Mouse (Mus musculus) hindbrain, embryonic 16.5 days (tissue): ENCODE results near the gene Cmah. TPM values are rescaled to one million over a fixed set of nuclear protein-coding genes. Genes with fewer than 3 reads are reported as not detected.

Experiments used
- ATAC-seq: fragments of 200-750 bp; cut with Nextera tagmentation; 2 replicates; pipeline ENCODE4 v1.8.0; 2017; ENCODE audit warnings: moderate TSS enrichment, moderate library complexity
- H3K27ac ChIP-seq: fragments of 300-500 bp; sonication (generic); 2 replicates; pipeline ENCODE4 v1.5.1; 2014; ENCODE audit warnings: low read depth, mild to moderate bottlenecking, control low read depth, low read length, moderate library complexity
- H3K27me3 ChIP-seq: fragments of 300-500 bp; sonication (generic); replicated peaks from 2 replicates; pipeline ENCODE4 v1.6.1; 2014; ENCODE audit warnings: low read length; ENCODE audit not compliant: control insufficient read depth, insufficient read depth
- H3K36me3 ChIP-seq: fragments of 300-500 bp; sonication (generic); 2 replicates; pipeline ENCODE4 v1.6.1; 2014; ENCODE audit warnings: mild to moderate bottlenecking, low read length, moderate library complexity, mixed read lengths; ENCODE audit not compliant: control insufficient read depth, insufficient read depth
- H3K4me1 ChIP-seq: fragments of 300-500 bp; sonication (generic); 2 replicates; pipeline ENCODE4 v1.6.1; 2014; ENCODE audit warnings: low read depth, low read length; ENCODE audit not compliant: control insufficient read depth, insufficient read depth
- H3K4me2 ChIP-seq: fragments of 300-500 bp; sonication (generic); 2 replicates; pipeline ENCODE4 v1.6.1; 2014; ENCODE audit warnings: mild to moderate bottlenecking, low read length, control low read depth, moderate library complexity
- H3K4me3 ChIP-seq: fragments of 300-500 bp; sonication (generic); 2 replicates; pipeline ENCODE4 v1.5.1; 2014; ENCODE audit warnings: mild to moderate bottlenecking, low read length, control low read depth, moderate library complexity
- H3K9ac ChIP-seq: fragments of 300-500 bp; sonication (generic); 2 replicates; pipeline ENCODE4 v1.6.1; 2014; ENCODE audit warnings: low read depth, mild to moderate bottlenecking, control low read depth, low read length, moderate library complexity
- H3K9me3 ChIP-seq: fragments of 300-500 bp; sonication (generic); 2 replicates; pipeline ENCODE4 v1.6.1; 2014; ENCODE audit warnings: mild to moderate bottlenecking, low read length, moderate library complexity; ENCODE audit not compliant: control insufficient read depth
- WGBS: fragments of 180-500 bp; shearing (Covaris S2); extraction: QIAGEN DNeasy Blood & Tissue Kit; methylation state at CpG from one replicate; pipeline ENCODE4 v1.1.7; 2014; 5-methylcytosine and 5-hydroxymethylcytosine counted together
- polyA plus RNA-seq: library from polyadenylated mRNA; unstranded; fragments of >200 nt; fragmentation: Nextera tagmentation; extraction: Ambion mirVana; gene quantifications from 2 replicates; pipeline ENCODE4 v1.2.1, GENCODE M21; 2015

The Cmah gene
- polyA plus RNA-seq, 1 experiment from 2014 or later = 0.16 TPM

GRCm38 (mm10) chr13:24526916-24527315 is 199.7 kb downstream of the Cmah start:
- Histone ChIP-seq H3K27me3 (no peaks in the 10 kb centered on the region), H3K9me3 (no peaks in the 10 kb centered on the region), H3K4me3 (no peak overlapping the region), H3K4me1 (peaks cover 6% of the 10 kb centered on the region), H3K4me2 (no peak overlapping the region), H3K36me3 (no peaks in the 10 kb centered on the region), H3K27ac (no peak overlapping the region), H3K9ac (no peak overlapping the region)
- 60% methylated on average over 2 of the region's 2 CpGs for WGBS
- no peak for ATAC-seq

Other genes with a start within 250 kb of the Cmah start
- 43.5 and 50.6 TPM in 2 replicates for gene Carmil1, start 46.6 kb upstream of the Cmah start, polyA plus RNA-seq